Comparison of ENCODE assay signal across 8 mouse cellular contexts in genomic region chr5:64802143-64802542, GRCm38 (mm10). TPM values are rescaled to one million over a fixed set of nuclear protein-coding genes. Genes with fewer than 3 reads are reported as not detected.
DNase-seq lines count a peak whose midpoint lies in the region; ATAC-seq and TF ChIP-seq lines count a peak whose summit lies in the region.

No protein-coding gene starts in this region.

- no peak for TF ChIP-seq POLR2A in heart, adult 2 months (IDR thresholded peaks at IDR 0.05; ENCODE audit: insufficient read depth, low read depth, low read length)
- TF ChIP-seq POLR2A in thymus, adult 2 months (IDR thresholded peaks at IDR 0.05; ENCODE audit: control insufficient read depth, extremely low read depth, insufficient read depth, low read length, poor library complexity): no peak

- peaks cover 2% of the 10 kb centered on the region; the same call in 1 of the 2 replicates for H3K4me1 ChIP-seq in heart, adult 2 months (ENCODE audit: control insufficient read depth, insufficient read depth, low read length)
- peaks cover 14% of the 10 kb centered on the region for H3K4me1 ChIP-seq in thymus, adult 2 months (replicated peaks; ENCODE audit: control insufficient read depth, insufficient read depth, low read length)
- peaks cover 51% of the 10 kb centered on the region for H3K4me1 ChIP-seq in liver, embryonic 12.5 days

- ATAC-seq in liver, embryonic 12.5 days: no peak

- no peaks in the 10 kb centered on the region for H3K9me3 ChIP-seq in liver, embryonic 12.5 days (replicated peaks)

- WGBS in heart, adult 2 months: 46% methylated on average over 8 of the region's 8 CpGs
- WGBS in thymus, adult 2 months: 49% methylated on average over 8 of the region's 8 CpGs
- 11% methylated on average over 8 of the region's 8 CpGs for WGBS in liver, embryonic 12.5 days (ENCODE audit: insufficient replicate concordance)

- H3K4me3 ChIP-seq in heart, adult 2 months: peak overlapping the region; percentile 58
- H3K4me3 ChIP-seq in thymus, adult 2 months (ENCODE audit: control insufficient read depth, insufficient read depth, low read length): peak overlapping the region; percentile 90
- H3K4me3 ChIP-seq in liver, embryonic 12.5 days: peak overlapping the region; percentile 100

- DNase-seq in heart, adult 2 months: no peak
- no peak for DNase-seq in heart, postnatal 4 days
- no peak for DNase-seq in thymus, adult 2 months
- no peak for DNase-seq in thymus, postnatal 0 days (ENCODE audit: low spot score)
- DNase-seq in urinary bladder, adult 18-20 months (ENCODE audit: low spot score in 2 of 2): no peak
- no peak for DNase-seq in B cell, adult 2 months
- no peak for DNase-seq in layer of hippocampus, adult 9-10 months (ENCODE audit: low spot score)

- TF ChIP-seq EP300 in heart, adult 2 months (IDR thresholded peaks at IDR 0.05; ENCODE audit: insufficient read depth, low read depth, low read length): no peak

- peak overlapping the region; percentile 99 for H3K27ac ChIP-seq in heart, adult 2 months
- H3K27ac ChIP-seq in thymus, adult 2 months (ENCODE audit: control insufficient read depth, insufficient read depth, low read length): peak overlapping the region; percentile 39; the same call in 1 of the 2 replicates
- peak overlapping the region; percentile 97 for H3K27ac ChIP-seq in liver, embryonic 12.5 days

- peak overlapping the region; percentile 97 for H3K4me2 ChIP-seq in liver, embryonic 12.5 days

- peak overlapping the region; percentile 95 for H3K9ac ChIP-seq in heart, adult 2 months (ENCODE audit: low read depth, low read length)
- peak overlapping the region; percentile 99 for H3K9ac ChIP-seq in liver, embryonic 12.5 days

- TF ChIP-seq CTCF in heart, adult 2 months (IDR thresholded peaks at IDR 0.05): no peak
- TF ChIP-seq CTCF in thymus, adult 2 months (IDR thresholded peaks at IDR 0.05; ENCODE audit: borderline replicate concordance, control insufficient read depth, extremely low read depth, insufficient read depth, low read length, poor library complexity): no peak

- H3K36me3 ChIP-seq in heart, adult 2 months (ENCODE audit: control insufficient read depth, insufficient read depth, low read length): peaks cover 5% of the 10 kb centered on the region
- H3K36me3 ChIP-seq in thymus, adult 2 months (ENCODE audit: control insufficient read depth, insufficient read depth, low read length): no peaks in the 10 kb centered on the region
- H3K36me3 ChIP-seq in liver, embryonic 12.5 days: peaks cover 12% of the 10 kb centered on the region

- intact Hi-C loops in heart, adult 2 months (cut with DNase I): loop anchor here (2.0 to 5.0 kb wide), 5 partner anchors 99 to 295 kb away; no protein-coding TSS in a partner anchor

- peaks cover 1% of the 10 kb centered on the region; the same call in 1 of the 2 replicates for H3K79me2 ChIP-seq in heart, adult 2 months (replicated peaks; ENCODE audit: control insufficient read depth, insufficient read depth, low read length)

- H3K27me3 ChIP-seq in heart, adult 2 months (ENCODE audit: control insufficient read depth, insufficient read depth, low read length): no peaks in the 10 kb centered on the region
- no peaks in the 10 kb centered on the region for H3K27me3 ChIP-seq in thymus, adult 2 months (ENCODE audit: control insufficient read depth, insufficient read depth, low read length)
- peaks cover 36% of the 10 kb centered on the region for H3K27me3 ChIP-seq in liver, embryonic 12.5 days (replicated peaks)

RNA-seq across cellular contexts. Expression of gene Klf3, which starts 1.0 kb away (rescaled TPM):
- total RNA-seq in heart, adult 2 months (2021): 10 to 100 TPM; 41.4 to 46.6 TPM
- 34.3 and 41.8 TPM in 2 replicates for polyA plus RNA-seq in heart, adult 2 months (2012; rRNA removed)
- 10 to 100 TPM; 73.2 to 76.3 TPM for total RNA-seq in heart, postnatal 4 days (2021)
- polyA plus RNA-seq in thymus, adult 2 months (2012; rRNA removed): 175 and 197 TPM in 2 replicates
- 81.6 and 112 TPM in 2 replicates for polyA plus RNA-seq in thymus, postnatal 0 days (2015; fragmentation: Nextera tagmentation; extraction: Ambion mirVana)
- polyA plus RNA-seq in liver, embryonic 12.5 days (2016; fragmentation: Nextera tagmentation; extraction: Ambion mirVana): 91.2 and 105 TPM in 2 replicates

Comparison
In these comparisons a context has a peak if more than half of its experiments do, and no peak if none do; other contexts are left out.
1. H3K27ac ChIP-seq: peak in every context shown above with its lines; median percentile 99 in heart, adult 2 months; 97 in liver, embryonic 12.5 days; 39 in thymus, adult 2 months.